Mouse (Mus musculus) R1 (cell line): Measurements from ENCODE around the gene Ssr2.
A peak's percentile ranks its signal among the peaks of the same experiment; 100 is the strongest.
"Not testable (repeated sequence)": the region's sequence is repeated elsewhere in the genome, so short reads cannot be mapped to it uniquely, and the experiment has no call there.

Experiments
- DNase-seq: peaks from one replicate; pipeline ENCODE4 v3.0.0-alpha.2; 2018; ENCODE audit warnings: low read depth, low spot score

Gene Ssr2

DNA sequence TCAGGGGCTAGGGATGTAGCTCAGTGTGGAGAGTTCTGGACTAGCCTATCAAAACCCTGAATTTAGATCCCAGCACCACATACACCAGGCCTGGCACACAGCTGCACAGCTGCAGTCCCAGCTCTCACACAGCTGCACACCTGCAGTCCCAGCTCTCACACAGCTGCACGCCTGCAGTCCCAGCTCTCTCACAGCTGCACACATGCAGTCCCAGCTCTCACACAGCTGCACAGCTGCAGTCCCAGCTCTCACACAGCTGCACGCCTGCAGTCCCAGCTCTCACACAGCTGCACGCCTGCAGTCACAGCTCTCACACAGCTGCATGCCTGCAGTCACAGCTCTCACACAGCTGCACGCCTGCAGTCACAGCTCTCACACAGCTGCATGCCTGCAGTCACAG is 20.9 kb downstream of the Ssr2 start:
- not testable (repeated sequence) for DNase-seq

DNA sequence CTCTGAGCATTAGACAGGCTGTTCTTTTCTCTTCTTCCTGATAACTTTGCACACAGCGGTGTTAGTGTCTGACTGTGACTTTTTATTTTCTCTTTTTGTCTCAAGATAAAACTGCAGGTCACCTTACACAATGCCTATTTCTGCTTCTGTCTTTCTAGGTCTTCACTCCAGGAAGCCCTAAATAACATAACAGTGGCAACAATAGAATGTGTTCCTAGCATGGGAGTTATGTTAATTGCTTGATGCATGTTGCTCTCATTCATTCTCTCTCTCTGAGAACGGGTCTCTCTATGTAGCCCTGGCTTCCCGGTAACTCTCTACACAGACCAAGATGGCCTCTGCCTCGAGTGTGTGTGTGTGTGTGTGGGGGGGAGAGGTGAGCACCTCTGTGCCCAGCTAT is 26.8 kb downstream of the Ssr2 start:
- DNase-seq: peak; percentile 91

DNA sequence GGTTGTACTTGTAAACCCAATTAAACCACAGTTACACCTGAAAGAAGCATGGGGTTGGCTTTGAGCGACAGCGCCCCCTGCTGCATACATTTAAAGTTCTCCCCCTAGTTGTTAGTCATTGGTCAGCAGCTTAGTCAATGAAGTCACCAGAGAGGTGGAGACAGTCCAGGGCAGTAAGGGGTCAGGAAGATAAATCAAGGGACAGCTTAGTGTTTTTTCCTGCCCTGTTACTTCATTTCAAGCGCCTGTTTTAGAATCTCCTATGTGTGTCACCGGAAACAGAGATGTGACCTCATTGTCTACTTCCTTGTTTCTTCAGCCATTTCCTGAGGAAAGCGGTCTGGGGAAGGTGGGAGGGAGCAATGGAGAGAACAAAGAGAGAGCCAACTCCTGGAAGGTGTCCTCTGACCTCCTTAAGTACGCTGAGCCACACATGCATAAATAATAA is 28.1 kb downstream of the Ssr2 start:
- peak; percentile 93 for DNase-seq

- no peak for DNase-seq
Observed at GRCm38 (mm10) chr3:88604863-88605262, 29.2 kb downstream of the Ssr2 start.

DNA sequence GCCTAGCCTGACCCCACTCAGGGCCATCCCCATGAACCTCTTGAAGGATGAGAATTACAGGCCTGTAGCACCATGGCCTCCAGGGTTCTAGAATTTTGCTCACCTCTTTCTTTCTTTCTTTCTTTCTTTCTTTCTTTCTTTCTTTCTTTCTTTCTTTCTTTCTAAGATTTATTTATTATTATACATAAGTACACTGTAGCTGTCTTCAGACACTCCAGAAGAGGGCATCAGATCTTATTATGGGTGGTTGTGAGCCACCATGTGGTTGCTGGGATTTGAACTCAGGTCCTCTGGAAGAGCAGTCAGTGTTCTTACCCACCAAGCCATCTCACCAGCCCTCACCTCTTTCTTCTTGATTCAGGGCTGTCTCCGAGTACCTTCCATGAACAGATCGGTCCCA is 30.0 kb downstream of the Ssr2 start, which contains the start of gene Arhgef2:
Gene Arhgef2, plus strand, starts transcription at position 301 of the 400 bp plus-strand sequence.
- not testable (repeated sequence) for DNase-seq

- peak; percentile 94 for DNase-seq
Observed at GRCm38 (mm10) chr3:88607065-88607757, 31.5 kb downstream of the Ssr2 start.

DNA sequence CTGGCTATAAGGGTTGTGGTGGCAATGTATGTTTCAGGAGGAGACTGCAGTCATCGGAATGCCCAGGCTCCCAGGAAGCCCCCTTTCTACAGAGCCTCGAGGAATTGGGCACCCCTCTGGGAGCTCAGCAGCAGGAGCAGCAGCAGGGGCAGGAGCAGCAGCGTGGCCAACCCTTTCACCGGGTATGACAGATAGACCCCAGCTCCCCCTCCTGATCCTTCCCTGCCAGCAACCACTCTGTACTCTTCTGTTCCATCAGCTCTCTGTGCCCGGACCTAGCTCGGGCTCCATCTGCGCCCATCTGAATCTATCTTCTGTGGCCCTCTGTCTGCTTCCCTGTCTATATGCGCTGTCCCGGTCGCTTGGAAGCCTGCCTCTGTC is 32.1 kb downstream of the Ssr2 start:
- no peak for DNase-seq

GRCm38 (mm10) chr3:88609066-88609465 is 33.4 kb downstream of the Ssr2 start:
- no peak for DNase-seq

GRCm38 (mm10) chr3:88614418-88614817 is 38.7 kb downstream of the Ssr2 start:
- DNase-seq: no peak

DNA sequence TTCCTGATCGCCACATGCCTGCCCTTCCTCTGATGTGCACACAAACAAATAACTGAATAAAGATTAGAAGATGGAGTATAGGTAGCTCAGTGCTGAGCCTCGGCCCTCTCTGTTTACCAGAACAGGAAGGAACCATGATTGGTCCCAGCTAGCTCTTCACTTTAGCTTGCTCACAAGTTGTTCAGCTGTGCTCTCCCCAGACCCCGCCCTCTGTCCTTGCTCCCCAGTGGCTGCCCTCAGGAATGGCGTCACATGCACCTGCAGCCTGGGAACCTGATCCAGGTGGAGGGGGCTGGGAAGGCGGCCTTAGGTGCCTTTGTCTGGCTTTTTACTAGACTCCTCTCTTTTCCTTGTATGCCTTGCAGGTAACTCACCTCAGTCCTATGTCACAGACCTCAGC is 39.4 kb downstream of the Ssr2 start:
- DNase-seq: peak; percentile 71

GRCm38 (mm10) chr3:88615902-88616391 is 40.3 kb downstream of the Ssr2 start:
- no peak for DNase-seq

DNA sequence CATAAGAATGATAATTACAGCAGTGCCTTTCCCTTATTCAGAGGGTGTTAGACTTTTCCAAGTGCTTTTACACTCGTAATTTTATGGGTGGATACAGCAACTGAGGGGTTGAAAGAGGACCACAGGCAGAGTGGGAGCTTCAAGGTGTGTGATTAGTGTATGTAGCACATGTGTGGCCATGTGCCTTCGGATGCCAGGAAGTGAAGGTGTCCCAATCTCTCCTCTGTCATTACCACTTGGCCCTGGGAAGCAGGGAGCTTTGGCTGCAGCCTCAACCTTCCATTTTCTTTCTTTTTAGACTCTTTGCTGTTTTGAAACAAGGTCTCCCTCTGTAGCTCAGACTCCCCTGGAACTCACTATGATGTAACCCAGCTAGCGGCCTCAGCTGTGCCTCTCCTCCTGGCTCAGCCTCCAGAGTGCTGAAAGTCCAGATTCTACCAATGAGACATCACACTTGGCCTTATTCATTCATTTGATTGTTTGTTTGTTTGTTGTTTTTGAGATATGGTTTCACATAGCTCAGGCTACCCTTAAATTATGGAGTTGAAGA is 41.4 kb downstream of the Ssr2 start:
- no peak for DNase-seq

DNA sequence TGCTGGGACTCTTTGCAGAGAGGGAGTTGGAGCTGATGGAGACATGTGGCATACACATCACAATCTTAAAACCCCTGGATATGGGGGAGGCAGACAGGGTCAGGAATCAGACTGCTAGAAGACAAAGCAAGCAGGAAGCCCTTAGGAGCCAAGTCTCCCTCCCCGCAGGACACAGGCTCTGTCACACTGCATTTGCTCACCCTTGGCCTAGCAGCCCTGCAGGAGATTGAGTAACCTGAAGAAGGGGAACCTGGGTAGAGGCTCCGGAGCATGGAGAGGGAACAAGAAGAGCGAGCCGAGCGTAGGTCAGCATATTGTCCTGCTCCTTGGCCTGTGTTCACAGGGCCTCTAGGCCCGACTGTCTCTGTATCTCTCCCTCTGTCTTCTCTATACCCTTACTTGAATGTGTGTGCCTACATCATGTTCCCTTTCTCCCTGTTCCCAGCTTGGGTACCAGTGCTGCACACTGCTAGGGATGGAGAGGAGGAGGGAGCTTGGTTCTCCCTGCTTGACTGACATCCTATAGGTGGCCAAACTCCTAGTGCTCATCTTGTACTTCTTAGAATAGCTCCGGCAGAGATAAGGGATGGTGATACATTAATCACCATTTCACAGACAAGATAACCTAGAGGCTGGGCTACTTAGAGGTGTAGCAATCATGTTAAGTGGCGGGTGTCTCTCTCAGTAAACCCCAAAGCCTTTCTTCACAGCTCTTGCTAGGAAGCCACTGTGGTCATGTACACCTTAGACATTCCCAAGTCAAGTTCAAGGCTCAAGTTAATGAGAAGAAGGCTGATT is 42.6 kb downstream of the Ssr2 start:
- DNase-seq: no peak

- no peak for DNase-seq
Observed at GRCm38 (mm10) chr3:88619113-88620097, 43.7 kb downstream of the Ssr2 start.

DNA sequence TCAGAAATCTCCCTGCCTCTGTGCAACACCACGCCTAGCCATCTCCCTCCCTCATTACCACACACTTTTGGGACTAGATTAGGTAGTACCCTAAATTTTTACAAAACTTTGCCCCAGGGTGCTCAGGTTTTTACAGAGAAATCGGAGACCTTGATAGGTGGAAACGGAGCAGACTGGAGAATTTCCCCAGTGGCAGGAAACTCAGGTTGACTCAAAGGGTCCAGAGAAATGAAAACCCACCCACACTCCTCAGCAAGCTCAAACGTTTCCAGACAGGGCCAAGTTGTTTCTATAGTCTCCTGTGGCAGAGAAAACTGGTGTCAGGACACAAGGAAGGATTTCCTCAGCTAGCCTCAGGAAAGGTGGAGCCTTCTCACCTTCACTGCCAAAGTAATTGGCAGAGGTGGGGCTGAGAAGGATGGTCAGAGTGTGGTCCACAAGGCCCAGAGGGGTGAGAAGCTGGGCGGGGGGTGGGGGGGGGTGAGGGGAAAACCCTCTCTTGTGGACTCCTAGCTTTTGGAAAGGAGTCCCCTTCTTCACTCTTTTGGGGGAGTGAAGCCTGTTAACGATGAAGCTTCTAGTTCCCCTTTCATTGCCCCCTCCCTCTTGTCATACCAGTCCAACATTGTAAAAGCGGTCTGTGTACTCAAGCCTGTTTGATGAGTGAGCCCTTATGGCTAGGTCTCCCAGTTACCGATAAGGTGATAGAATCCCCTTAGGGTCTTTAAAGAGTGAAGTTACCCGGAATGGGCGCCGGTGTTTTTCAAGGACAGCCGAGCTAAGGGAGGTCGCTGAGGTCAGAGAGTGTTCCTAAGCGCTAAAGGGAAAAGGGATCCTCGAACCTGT is 44.7 kb downstream of the Ssr2 start:
- DNase-seq: no peak

DNA sequence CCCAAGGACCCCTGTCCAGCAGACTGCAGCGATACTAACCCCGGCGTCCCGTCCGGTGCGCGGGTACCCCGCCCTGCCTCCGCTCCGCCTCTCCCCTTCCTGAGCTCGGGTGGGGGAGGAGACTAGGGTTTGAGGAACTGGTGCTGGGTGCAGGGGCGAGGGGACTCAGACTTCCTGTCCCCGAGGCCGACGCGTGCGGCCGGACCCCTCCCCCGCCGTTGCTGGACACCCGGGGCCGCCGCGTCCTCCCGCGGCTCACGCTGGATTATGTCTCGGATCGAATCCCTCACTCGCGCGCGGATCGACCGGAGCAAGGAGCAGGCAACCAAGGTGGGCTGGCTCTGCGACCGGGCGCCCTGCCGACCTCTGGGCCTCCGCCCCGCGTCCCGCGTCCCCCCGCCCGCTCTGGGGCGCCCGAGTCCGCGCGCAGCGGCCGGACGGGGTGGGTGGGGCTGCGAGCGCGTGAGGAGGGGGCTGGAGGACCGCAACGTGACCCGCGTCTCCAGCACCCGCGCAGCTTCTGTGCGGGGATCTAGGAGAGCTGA is 45.4 kb downstream of the Ssr2 start:
- DNase-seq: peak; percentile 81

DNA sequence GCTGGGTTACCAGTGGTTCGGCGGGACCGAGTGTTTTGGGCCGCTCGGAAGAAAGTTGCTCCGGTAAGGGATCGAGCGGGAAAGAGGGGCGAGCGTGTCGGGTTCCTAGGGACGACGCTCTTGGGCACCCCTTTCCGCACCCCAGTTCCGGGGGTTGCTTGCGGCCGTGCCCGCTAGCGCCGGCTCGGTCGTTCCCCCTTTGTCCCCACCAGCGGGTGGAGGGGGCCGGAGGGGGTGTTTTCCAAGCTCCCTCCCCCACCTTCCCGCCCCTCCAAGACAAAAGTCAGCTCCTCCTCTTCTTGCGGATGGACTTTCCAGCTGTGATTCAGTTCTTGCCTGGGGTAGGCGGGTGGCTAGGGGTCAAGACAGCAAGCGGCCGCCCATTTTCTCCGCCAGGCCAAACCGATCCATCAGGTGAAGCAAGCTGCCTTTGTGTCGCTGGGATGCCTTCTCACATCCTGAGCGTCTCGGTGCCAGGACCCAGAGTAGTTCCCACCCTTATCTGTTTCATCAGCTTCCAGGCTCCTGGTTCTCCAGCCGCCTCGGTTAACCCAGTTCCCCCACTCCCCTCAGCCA is 45.9 kb downstream of the Ssr2 start:
- peak; percentile 86 for DNase-seq

DNA sequence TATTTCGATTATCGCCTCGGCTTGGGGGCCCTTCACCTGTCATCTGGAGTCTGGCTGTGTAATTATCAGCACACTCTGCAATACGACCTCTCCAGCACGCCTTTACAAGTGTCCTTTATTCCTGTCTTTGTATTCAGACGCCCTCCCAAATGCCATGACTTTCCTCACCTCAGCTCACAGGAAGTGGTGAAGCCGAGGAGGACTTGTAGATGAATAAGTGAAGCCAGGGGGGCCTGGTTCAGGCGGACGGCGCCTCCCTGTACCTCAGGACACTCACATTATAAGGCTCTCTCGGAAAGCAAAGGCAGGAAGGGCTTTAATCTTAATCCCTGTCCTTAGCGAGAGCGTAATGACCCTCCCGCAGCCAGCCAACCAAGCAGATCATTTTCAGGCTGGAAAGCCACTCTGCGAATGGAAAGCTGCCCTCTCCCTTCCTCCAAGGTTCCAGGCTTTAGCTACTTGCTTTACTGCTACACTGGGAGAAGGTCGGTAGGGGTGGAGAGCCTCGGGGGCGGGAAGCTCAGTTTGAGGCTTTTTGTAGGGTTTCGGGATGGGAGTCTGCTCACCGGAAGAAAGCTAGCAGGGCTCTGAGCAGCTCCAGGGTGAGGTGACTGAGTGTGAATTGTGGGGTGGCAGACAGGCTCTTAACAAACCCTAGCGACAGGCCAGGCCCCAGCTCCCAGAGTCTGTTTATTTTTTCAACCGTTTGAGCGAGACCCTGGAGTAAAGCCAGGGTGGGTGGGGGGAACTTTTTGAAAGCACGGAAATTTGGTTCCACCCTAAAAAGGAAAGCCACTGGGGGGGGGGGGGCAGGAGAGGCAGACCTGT is 46.7 kb downstream of the Ssr2 start:
- DNase-seq: peak; percentile 39

- DNase-seq: no peak
Observed at GRCm38 (mm10) chr3:88622941-88623345, 47.3 kb downstream of the Ssr2 start.
